8 mouse cellular contexts compared by ENCODE assay signal in the genomic region with DNA sequence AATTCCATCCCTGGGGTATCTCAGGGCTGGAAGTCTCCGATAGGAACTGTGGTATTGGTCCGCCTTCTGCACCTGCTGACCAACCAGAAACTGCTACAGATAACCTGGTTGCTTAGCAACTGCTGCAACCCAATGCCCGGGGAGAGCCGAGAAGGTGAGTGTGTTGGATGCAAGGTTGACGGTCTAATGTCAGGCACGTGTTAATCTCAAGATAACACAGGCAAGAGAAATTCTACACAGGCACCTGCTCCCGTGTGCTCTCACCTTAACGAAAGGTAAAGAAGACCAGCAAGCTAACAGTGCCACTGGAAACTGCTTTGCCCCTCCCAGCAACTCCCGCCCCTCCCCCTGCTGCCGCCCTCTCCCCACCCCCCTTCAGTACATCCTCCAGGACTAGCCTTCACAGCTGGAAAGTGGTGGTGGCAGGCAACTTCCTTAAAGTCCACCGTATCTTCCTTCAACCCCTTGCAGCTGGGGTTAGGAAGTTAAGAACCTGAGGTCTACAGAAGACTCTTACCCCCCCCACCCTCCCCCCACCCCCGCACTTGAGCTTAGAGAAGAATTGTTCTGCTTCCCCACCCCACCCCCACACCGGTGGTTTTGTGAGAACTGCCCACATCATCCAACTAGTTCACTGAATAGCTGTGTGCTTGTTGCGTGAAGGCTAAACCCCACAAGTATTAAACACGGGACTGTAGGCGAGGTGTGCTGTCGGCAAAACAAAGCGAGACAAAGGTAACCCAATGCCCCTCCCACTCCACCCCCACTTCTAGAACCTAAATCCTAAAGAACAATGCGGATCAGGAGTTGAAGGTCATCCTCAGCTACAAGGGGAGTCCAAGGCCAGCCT. TPM values are rescaled to one million over a fixed set of nuclear protein-coding genes. Genes with fewer than 3 reads are reported as not detected.
A peak's percentile ranks its signal among the peaks of the same experiment; 100 is the strongest.
DNase-seq lines count a peak whose midpoint lies in the region; ATAC-seq and TF ChIP-seq lines count a peak whose summit lies in the region.

No protein-coding gene starts in this region.

- H3K4me2 ChIP-seq in heart, embryonic 16.5 days (ENCODE audit: low read depth, low read length): peak overlapping the region; percentile 10; the same call in 1 of the 2 replicates
- H3K4me2 ChIP-seq in forebrain, postnatal 0 days (ENCODE audit: low read depth): peak overlapping the region; percentile 21
- peak overlapping the region; percentile 49 for H3K4me2 ChIP-seq in liver, postnatal 0 days (ENCODE audit: low read depth, low read length)

- no peak for TF ChIP-seq EP300 in liver, postnatal 0 days (IDR thresholded peaks at IDR 0.05; ENCODE audit: low read depth)

- H3K4me3 ChIP-seq in heart, embryonic 16.5 days (ENCODE audit: low read length): no peak overlapping the region
- no peak overlapping the region for H3K4me3 ChIP-seq in forebrain, postnatal 0 days (ENCODE audit: low read depth, low read length)
- no peak overlapping the region for H3K4me3 ChIP-seq in liver, postnatal 0 days (ENCODE audit: low read depth, low read length)

- DNase-seq in heart, adult 18-20 months: no peak
- DNase-seq in ES-CJ7 (ENCODE audit: low read depth, low spot score): peak; percentile 88
- peak; percentile 17 for DNase-seq in forebrain, postnatal 0 days
- DNase-seq in liver, postnatal 0 days: peak; percentile 62
- DNase-seq in ovary, adult 18-20 months (ENCODE audit: low spot score): no peak
- no peak for DNase-seq in c-Kit-positive CD71-positive TER-119-positive erythroid progenitor cells, embryonic 14.5 days (ENCODE audit: low spot score)
- no peak for DNase-seq in right cerebral cortex, adult 2 months (ENCODE audit: low spot score in 2 of 2)

- 0 out of 2 replicates have a peak overlapping the region, but pooled peaks have one; percentile 28 for H3K27ac ChIP-seq in heart, embryonic 16.5 days (ENCODE audit: low read length)
- no peak overlapping the region for H3K27ac ChIP-seq in forebrain, postnatal 0 days (ENCODE audit: low read depth, low read length)
- H3K27ac ChIP-seq in liver, postnatal 0 days (ENCODE audit: low read depth): peak overlapping the region; percentile 80

- ATAC-seq in heart, embryonic 16.5 days (replicated peaks; ENCODE audit: extremely low read depth, insufficient read depth, low FRiP score): no peak
- peak; percentile 83 for ATAC-seq in forebrain, postnatal 0 days
- ATAC-seq in liver, postnatal 0 days: peak; percentile 57

- H3K9me3 ChIP-seq in heart, embryonic 16.5 days (replicated peaks; ENCODE audit: control insufficient read depth, low read length): no peaks in the 10 kb centered on the region
- no peaks in the 10 kb centered on the region for H3K9me3 ChIP-seq in forebrain, postnatal 0 days (ENCODE audit: low read length)
- no peaks in the 10 kb centered on the region for H3K9me3 ChIP-seq in liver, postnatal 0 days (ENCODE audit: low read length)

- H3K36me3 ChIP-seq in heart, embryonic 16.5 days (ENCODE audit: control insufficient read depth, insufficient read depth): no peaks in the 10 kb centered on the region
- H3K36me3 ChIP-seq in forebrain, postnatal 0 days (ENCODE audit: insufficient read depth): no peaks in the 10 kb centered on the region
- H3K36me3 ChIP-seq in liver, postnatal 0 days (replicated peaks; ENCODE audit: insufficient read depth, low read length): no peaks in the 10 kb centered on the region

- H3K9ac ChIP-seq in heart, embryonic 16.5 days (ENCODE audit: low read length): no peak overlapping the region
- no peak overlapping the region for H3K9ac ChIP-seq in forebrain, postnatal 0 days
- no peak overlapping the region for H3K9ac ChIP-seq in liver, postnatal 0 days (replicated peaks)

- TF ChIP-seq CTCF in forebrain, postnatal 0 days (IDR thresholded peaks at IDR 0.05; ENCODE audit: low read depth): no peak
- no peak for TF ChIP-seq CTCF in liver, postnatal 0 days (IDR thresholded peaks at IDR 0.05; ENCODE audit: low read depth)

- H3K27me3 ChIP-seq in heart, embryonic 16.5 days (ENCODE audit: control insufficient read depth, insufficient read depth, low read length): no peaks in the 10 kb centered on the region
- no peaks in the 10 kb centered on the region for H3K27me3 ChIP-seq in forebrain, postnatal 0 days (ENCODE audit: insufficient read depth, low read length)
- H3K27me3 ChIP-seq in liver, postnatal 0 days (ENCODE audit: insufficient read depth, low read length): no peaks in the 10 kb centered on the region

- 24% methylated on average over 19 of the region's 19 CpGs for WGBS in heart, embryonic 16.5 days
- 16% methylated on average over 19 of the region's 19 CpGs for WGBS in forebrain, postnatal 0 days
- WGBS in liver, postnatal 0 days (ENCODE audit: insufficient replicate concordance): 16% methylated on average over 18 of the region's 19 CpGs

- peaks cover 37% of the 10 kb centered on the region for H3K4me1 ChIP-seq in heart, embryonic 16.5 days (ENCODE audit: control insufficient read depth, insufficient read depth, low read length)
- no peaks in the 10 kb centered on the region for H3K4me1 ChIP-seq in forebrain, postnatal 0 days (ENCODE audit: insufficient read depth)
- peaks cover 60% of the 10 kb centered on the region for H3K4me1 ChIP-seq in liver, postnatal 0 days (ENCODE audit: insufficient read depth)

RNA-seq across cellular contexts. Expression of gene Tbc1d7, which starts 44.1 kb away (rescaled TPM):
- polyA plus RNA-seq in heart, embryonic 16.5 days (2015; fragmentation: Nextera tagmentation; extraction: Ambion mirVana): 57.7 and 57.8 TPM in 2 replicates
- total RNA-seq in heart, adult 18-20 months (2021): 10 to 100 TPM; 26.7 to 34.9 TPM
- 40.0 and 41.6 TPM in 2 replicates for total RNA-seq in forebrain, postnatal 0 days (2014; rRNA removed)
- polyA plus RNA-seq in forebrain, postnatal 0 days (2015; fragmentation: Nextera tagmentation; extraction: Ambion mirVana): 69.0 and 84.8 TPM in 2 replicates
- 11.7 and 12.9 TPM in 2 replicates for polyA plus RNA-seq in liver, postnatal 0 days (2015; fragmentation: Nextera tagmentation; extraction: Ambion mirVana)

Comparison
In these comparisons a context has a peak if more than half of its experiments do, and no peak if none do; other contexts are left out.
1. DNase-seq: peak in ES-CJ7 (single experiment), forebrain, postnatal 0 days (single experiment) and liver, postnatal 0 days (single experiment); none in heart, adult 18-20 months (0 of 2), ovary, adult 18-20 months (single experiment), c-Kit-positive CD71-positive TER-119-positive erythroid progenitor cells, embryonic 14.5 days (single experiment) and right cerebral cortex, adult 2 months (0 of 2).
2. Peak in every context shown above with its lines, with median percentiles within 50 percentile points of each other: H3K4me2 ChIP-seq.